Mouse (Mus musculus) intestine, embryonic 14.5 days (tissue): Measurements from ENCODE around the gene Btg3. TPM values are rescaled to one million over a fixed set of nuclear protein-coding genes. Genes with fewer than 3 reads are reported as not detected.

Experiments
- ATAC-seq: fragments of 200-750 bp; cut with Nextera tagmentation; replicated peaks from 2 replicates; pipeline ENCODE4 v1.8.0; 2017; ENCODE audit warnings: low read depth, moderate number of reproducible peaks, moderate TSS enrichment, moderate library complexity; ENCODE audit not compliant: low FRiP score, low TSS enrichment
- DNase-seq: peaks from one replicate; pipeline ENCODE4 v3.0.0-alpha.2; 2018; ENCODE audit warnings: low spot score
- H3K27ac ChIP-seq: fragments of 300-500 bp; sonication (generic); 2 replicates; pipeline ENCODE4 v1.5.1; 2014; ENCODE audit warnings: low read depth, mild to moderate bottlenecking, control low read depth
- H3K27me3 ChIP-seq: fragments of 300-500 bp; sonication (generic); replicated peaks from 2 replicates; pipeline ENCODE4 v1.6.1; 2014; ENCODE audit warnings: low read length, control low read depth; ENCODE audit not compliant: control insufficient read depth, insufficient read depth
- H3K36me3 ChIP-seq: fragments of 300-500 bp; sonication (generic); 2 replicates; pipeline ENCODE4 v1.6.1; 2014; ENCODE audit warnings: low read length, control low read depth; ENCODE audit not compliant: control insufficient read depth, insufficient read depth
- H3K4me1 ChIP-seq: fragments of 300-500 bp; sonication (generic); replicated peaks from 2 replicates; pipeline ENCODE4 v1.6.1; 2014; ENCODE audit warnings: low read length, control low read depth, mixed read lengths; ENCODE audit not compliant: control insufficient read depth, insufficient read depth
- H3K4me2 ChIP-seq: fragments of 300-500 bp; sonication (generic); 2 replicates; pipeline ENCODE4 v1.6.1; 2014; ENCODE audit warnings: low read length
- H3K4me3 ChIP-seq: fragments of 300-500 bp; sonication (generic); 2 replicates; pipeline ENCODE4 v1.5.1; 2014; ENCODE audit warnings: low read depth, low read length, control low read depth, mixed read lengths
- H3K9ac ChIP-seq: fragments of 300-500 bp; sonication (generic); 2 replicates; pipeline ENCODE4 v1.6.1; 2014; ENCODE audit warnings: mild to moderate bottlenecking, low read length
- H3K9me3 ChIP-seq: fragments of 300-500 bp; sonication (generic); 2 replicates; pipeline ENCODE4 v1.6.1; 2016; ENCODE audit warnings: low read length, control low read depth; ENCODE audit not compliant: control insufficient read depth
- WGBS: fragments of 180-500 bp; shearing (Covaris S2); extraction: QIAGEN DNeasy Blood & Tissue Kit; methylation state at CpG from one replicate; pipeline ENCODE4 v1.1.7; 2014; 5-methylcytosine and 5-hydroxymethylcytosine counted together
- polyA plus RNA-seq: library from polyadenylated mRNA; unstranded; fragments of >200 nt; fragmentation: Nextera tagmentation; extraction: Ambion mirVana; gene quantifications from 2 replicates; pipeline ENCODE4 v1.2.1, GENCODE M21; 2014

The Btg3 gene
- polyA plus RNA-seq, 1 experiment from 2014 or later: 40.5 TPM

GRCm38 (mm10) chr16:78341356-78341755, 35.6 kb downstream of the Btg3 start:
- Histone ChIP-seq H3K36me3 (no peaks in the 10 kb centered on the region), H3K4me3 (no peak overlapping the region), H3K4me2 (no peak overlapping the region), H3K27me3 (no peaks in the 10 kb centered on the region), H3K9me3 (no peaks in the 10 kb centered on the region), H3K4me1 (peaks cover 13% of the 10 kb centered on the region), H3K9ac (no peak overlapping the region), H3K27ac (no peak overlapping the region)
- WGBS: 81% methylated on average over 4 of the region's 4 CpGs
- ATAC-seq: no peak
- no peak for DNase-seq

- no peak overlapping the region for H3K27ac ChIP-seq
- no peak for DNase-seq
These were observed 39.8 kb downstream of the Btg3 start for GRCm38 (mm10) chr16:78337226-78337625.

GRCm38 (mm10) chr16:78327999-78328398, 49.0 kb downstream of the Btg3 start:
- Histone ChIP-seq H3K4me3 (no peak overlapping the region), H3K9me3 (no peaks in the 10 kb centered on the region), H3K4me2 (no peak overlapping the region), H3K9ac (no peak overlapping the region), H3K4me1 (no peaks in the 10 kb centered on the region), H3K27me3 (no peaks in the 10 kb centered on the region), H3K27ac (no peak overlapping the region), H3K36me3 (peaks cover 13% of the 10 kb centered on the region)
- no peak for ATAC-seq
- DNase-seq: no peak
- WGBS: 86% methylated on average over 12 of the region's 12 CpGs

More at GRCm38 (mm10) chr16:78337226-78337625, 39.8 kb downstream of the Btg3 start:
- H3K27me3 ChIP-seq: no peaks in the 10 kb centered on the region
- H3K4me1 ChIP-seq: peaks cover 10% of the 10 kb centered on the region
- H3K36me3 ChIP-seq: peaks cover 15% of the 10 kb centered on the region
- WGBS: 30% methylated on average over 8 of the region's 8 CpGs
- no peak overlapping the region for H3K4me2 ChIP-seq
- no peak overlapping the region for H3K9ac ChIP-seq
- H3K4me3 ChIP-seq: no peak overlapping the region
- H3K9me3 ChIP-seq: no peaks in the 10 kb centered on the region
- 0 out of 2 replicates have a peak, but pooled peaks have one; percentile 49 for ATAC-seq

- DNase-seq: no peak
- H3K27me3 ChIP-seq: no peaks in the 10 kb centered on the region
- ATAC-seq: no peak
- 89% methylated on average over 7 of the region's 7 CpGs for WGBS
- no peak overlapping the region for H3K4me2 ChIP-seq
- no peak overlapping the region for H3K9ac ChIP-seq
- peaks cover 3% of the 10 kb centered on the region; the same call in 1 of the 2 replicates for H3K4me1 ChIP-seq
- H3K27ac ChIP-seq: no peak overlapping the region
- no peak overlapping the region for H3K4me3 ChIP-seq
- H3K9me3 ChIP-seq: no peaks in the 10 kb centered on the region
- peaks cover 13% of the 10 kb centered on the region for H3K36me3 ChIP-seq
These were observed 49.4 kb downstream of the Btg3 start for GRCm38 (mm10) chr16:78327562-78327961.

GRCm38 (mm10) chr16:78325972-78326848, 50.8 kb downstream of the Btg3 start:
- Histone ChIP-seq H3K4me3 (no peak overlapping the region), H3K4me2 (peak overlapping the region; percentile 18; the same call in 1 of the 2 replicates), H3K9me3 (no peaks in the 10 kb centered on the region), H3K4me1 (peaks cover 13% of the 10 kb centered on the region; the same call in 1 of the 2 replicates), H3K36me3 (peaks cover 13% of the 10 kb centered on the region), H3K27me3 (no peaks in the 10 kb centered on the region), H3K27ac (no peak overlapping the region), H3K9ac (no peak overlapping the region)
- DNase-seq (no peak), ATAC-seq (0 out of 2 replicates have a peak, but pooled peaks have one; percentile 32)
- 55% methylated on average over 27 of the region's 27 CpGs for WGBS

GRCm38 (mm10) chr16:78322140-78322539, 54.9 kb downstream of the Btg3 start:
- H3K4me3 ChIP-seq: no peak overlapping the region
- H3K27ac ChIP-seq: no peak overlapping the region
- 0 out of 2 replicates have a peak overlapping the region, but pooled peaks have one; percentile 28 for H3K4me2 ChIP-seq
- ATAC-seq: no peak
- no peak for DNase-seq
- H3K27me3 ChIP-seq: no peaks in the 10 kb centered on the region
- peaks cover 15% of the 10 kb centered on the region for H3K4me1 ChIP-seq
- 29% methylated on average over 7 of the region's 7 CpGs for WGBS
- peaks cover 4% of the 10 kb centered on the region; the same call in 1 of the 2 replicates for H3K36me3 ChIP-seq
- no peaks in the 10 kb centered on the region for H3K9me3 ChIP-seq
- no peak overlapping the region for H3K9ac ChIP-seq

- ATAC-seq: no peak
- H3K9me3 ChIP-seq: no peaks in the 10 kb centered on the region
- no peak for DNase-seq
- H3K9ac ChIP-seq: no peak overlapping the region
- H3K27ac ChIP-seq: no peak overlapping the region
- no peaks in the 10 kb centered on the region for H3K36me3 ChIP-seq
- 14% methylated on average over 7 of the region's 7 CpGs for WGBS
- peaks cover 15% of the 10 kb centered on the region for H3K4me1 ChIP-seq
- H3K27me3 ChIP-seq: no peaks in the 10 kb centered on the region
- no peak overlapping the region for H3K4me3 ChIP-seq
- H3K4me2 ChIP-seq: peak overlapping the region; percentile 28
These were observed 55.4 kb downstream of the Btg3 start for GRCm38 (mm10) chr16:78321559-78321958.

- Histone ChIP-seq H3K4me1 (peaks cover 15% of the 10 kb centered on the region), H3K9ac (no peak overlapping the region)
These were observed 57.3 kb downstream of the Btg3 start for GRCm38 (mm10) chr16:78319711-78320110.

More at GRCm38 (mm10) chr16:78319711-78320110, 57.3 kb downstream of the Btg3 start:
- no peak for ATAC-seq
- no peak overlapping the region for H3K4me2 ChIP-seq
- no peaks in the 10 kb centered on the region for H3K36me3 ChIP-seq
- H3K27me3 ChIP-seq: no peaks in the 10 kb centered on the region
- WGBS: 79% methylated on average over 7 of the region's 7 CpGs
- DNase-seq: no peak
- H3K9me3 ChIP-seq: no peaks in the 10 kb centered on the region
- H3K27ac ChIP-seq: no peak overlapping the region
- no peak overlapping the region for H3K4me3 ChIP-seq
